Mouse (Mus musculus): ENCODE results near the gene C1rl. TPM values are rescaled to one million over a fixed set of nuclear protein-coding genes. Genes with fewer than 3 reads are reported as not detected.
"Not testable (repeated sequence)": the region's sequence is repeated elsewhere in the genome, so short reads cannot be mapped to it uniquely, and the experiment has no call there.

The C1rl gene
- polyA plus RNA-seq, 1 experiment from 2014 or later: 0.17 TPM

DNA sequence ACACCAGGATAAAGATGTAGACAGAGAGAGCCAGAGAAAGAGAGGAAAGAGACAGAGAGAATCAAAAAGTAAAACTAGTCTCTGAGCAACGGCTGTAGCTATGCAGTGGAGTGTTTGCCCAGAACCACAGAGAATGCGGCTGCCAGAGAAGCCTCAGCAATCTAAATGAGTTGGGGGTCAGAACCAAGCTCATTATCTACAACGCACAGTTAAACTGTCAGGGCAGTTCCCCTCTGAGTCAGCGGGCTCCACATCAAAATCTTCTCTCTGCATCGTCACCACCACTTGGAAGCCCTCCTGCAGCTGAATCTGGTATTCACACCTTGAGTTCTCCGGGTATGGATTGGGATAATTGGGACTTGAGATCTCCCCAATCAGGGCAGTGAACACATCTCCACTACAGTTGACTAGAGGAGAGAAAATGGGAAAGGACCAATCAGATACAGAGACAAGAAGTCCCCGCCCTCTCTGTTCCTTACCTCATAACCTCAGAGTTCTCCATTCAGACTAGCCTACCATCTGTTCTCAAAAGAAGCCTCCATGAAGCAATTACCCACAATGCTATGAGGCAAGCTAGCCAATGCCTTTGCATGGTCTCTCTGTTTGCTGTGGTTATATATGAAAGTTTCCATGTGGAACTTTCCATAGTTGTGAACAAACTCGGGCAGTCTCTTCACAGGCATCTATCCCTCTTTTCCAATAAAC, 43.4 kb downstream of the C1rl start:
- ATAC-seq (ENCODE audit: insufficient read depth, low FRiP score, low TSS enrichment); H3K4me3 ChIP-seq (ENCODE audit: low read depth, low read length); H3K9ac ChIP-seq (ENCODE audit: low read length); H3K27ac ChIP-seq (ENCODE audit: low read depth, low read length); H3K4me2 ChIP-seq (ENCODE audit: low read depth); DNase-seq (ENCODE audit: low spot score); H3K9me3 ChIP-seq (ENCODE audit: control insufficient read depth, low read length); H3K4me1 ChIP-seq (ENCODE audit: control insufficient read depth, insufficient read depth, low read length); H3K27me3 ChIP-seq (ENCODE audit: control insufficient read depth, insufficient read depth, low read length); H3K36me3 ChIP-seq (ENCODE audit: control insufficient read depth, insufficient read depth, low read length): not testable (repeated sequence)
- WGBS: 81% methylated on average over 8 of the region's 8 CpGs

DNA sequence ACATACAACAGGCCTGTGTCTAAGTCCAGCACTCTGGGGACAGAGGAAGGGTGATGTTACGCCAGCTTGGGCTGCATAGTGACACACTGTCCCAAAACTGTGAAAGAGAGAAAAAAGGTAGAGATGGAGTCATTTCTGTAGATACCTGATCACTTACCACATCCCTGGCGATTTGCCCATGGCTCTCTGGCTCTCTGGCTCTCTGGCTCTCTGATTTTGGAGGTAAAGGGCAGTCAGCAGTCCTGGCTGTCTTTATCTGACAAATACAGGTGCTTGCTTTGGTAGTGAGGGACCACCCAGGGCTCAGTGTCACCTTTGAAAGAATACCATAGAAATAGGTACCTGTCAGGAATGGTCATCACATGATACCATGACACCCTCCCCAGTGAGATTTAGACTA, 48.3 kb downstream of the C1rl start:
- not testable (repeated sequence) for H3K4me3 ChIP-seq (ENCODE audit: low read depth, low read length); DNase-seq (ENCODE audit: low spot score); H3K27ac ChIP-seq (ENCODE audit: low read depth, low read length); H3K36me3 ChIP-seq (ENCODE audit: control insufficient read depth, insufficient read depth, low read length); H3K9me3 ChIP-seq (ENCODE audit: control insufficient read depth, low read length); H3K9ac ChIP-seq (ENCODE audit: low read length); H3K27me3 ChIP-seq (ENCODE audit: control insufficient read depth, insufficient read depth, low read length); ATAC-seq (ENCODE audit: insufficient read depth, low FRiP score, low TSS enrichment); H3K4me1 ChIP-seq (ENCODE audit: control insufficient read depth, insufficient read depth, low read length); H3K4me2 ChIP-seq (ENCODE audit: low read depth)
- WGBS: 74% methylated on average over 2 of the region's 2 CpGs

DNA sequence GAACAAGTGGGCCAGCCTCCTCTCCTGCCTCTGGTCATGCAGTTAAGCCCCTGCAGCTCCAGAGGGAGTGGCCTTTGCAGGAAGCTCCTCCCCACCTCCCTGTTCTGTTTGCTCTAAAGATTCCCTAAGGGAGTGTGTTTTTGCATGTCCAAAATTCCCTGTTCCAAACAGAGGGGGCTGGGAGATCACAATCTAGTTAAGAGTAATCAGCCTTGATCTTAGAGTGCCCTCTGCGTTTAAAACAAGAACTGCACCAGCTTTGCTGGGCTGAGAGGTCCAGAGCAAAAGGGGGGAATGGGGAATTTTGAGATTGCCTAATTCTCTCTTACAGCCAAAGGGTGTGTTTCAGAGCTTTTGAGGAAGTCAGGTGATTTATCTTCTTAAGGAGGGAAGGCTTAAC, 49.4 kb downstream of the C1rl start, which contains the start of gene C1s1:
TSS of gene C1s1 (minus strand) at position 76 of the 400 bp plus-strand sequence.
- ATAC-seq (ENCODE audit: insufficient read depth, low FRiP score, low TSS enrichment); H3K36me3 ChIP-seq (ENCODE audit: control insufficient read depth, insufficient read depth, low read length); DNase-seq (ENCODE audit: low spot score); H3K27me3 ChIP-seq (ENCODE audit: control insufficient read depth, insufficient read depth, low read length); H3K27ac ChIP-seq (ENCODE audit: low read depth, low read length); H3K4me2 ChIP-seq (ENCODE audit: low read depth); H3K4me3 ChIP-seq (ENCODE audit: low read depth, low read length); H3K9ac ChIP-seq (ENCODE audit: low read length); H3K9me3 ChIP-seq (ENCODE audit: control insufficient read depth, low read length); H3K4me1 ChIP-seq (ENCODE audit: control insufficient read depth, insufficient read depth, low read length): not testable (repeated sequence)
- 0% methylated on average over 1 of the region's 1 CpGs for WGBS

DNA sequence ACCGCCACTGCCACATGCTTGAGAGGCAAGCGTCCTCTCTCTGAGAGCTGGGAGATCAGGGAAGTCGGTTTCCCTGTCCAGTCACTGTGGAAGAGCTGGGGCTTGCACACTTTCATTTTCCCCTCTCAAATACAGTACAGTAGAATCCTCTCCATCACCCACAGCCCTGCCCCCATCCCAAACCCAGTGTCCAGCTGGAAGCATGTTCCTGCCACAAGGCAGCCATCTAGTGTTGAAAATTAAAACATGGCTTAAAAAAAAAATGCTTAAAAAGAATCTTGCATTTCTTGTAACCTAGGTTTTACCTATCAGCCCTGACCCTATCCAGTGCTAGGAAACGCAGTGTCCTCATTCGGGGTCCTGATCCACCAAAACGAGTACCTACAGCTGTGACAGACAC, 51.6 kb downstream of the C1rl start:
- H3K27ac ChIP-seq (ENCODE audit: low read depth, low read length): no peak overlapping the region
- H3K9me3 ChIP-seq (ENCODE audit: control insufficient read depth, low read length): no peaks in the 10 kb centered on the region
- H3K27me3 ChIP-seq (ENCODE audit: control insufficient read depth, insufficient read depth, low read length): no peaks in the 10 kb centered on the region
- no peak for DNase-seq (ENCODE audit: low spot score)
- H3K4me2 ChIP-seq (ENCODE audit: low read depth): no peak overlapping the region
- WGBS: 92% methylated on average over 5 of the region's 6 CpGs
- H3K9ac ChIP-seq (ENCODE audit: low read length): no peak overlapping the region
- H3K4me3 ChIP-seq (ENCODE audit: low read depth, low read length): no peak overlapping the region
- no peaks in the 10 kb centered on the region for H3K4me1 ChIP-seq (ENCODE audit: control insufficient read depth, insufficient read depth, low read length)
- no peaks in the 10 kb centered on the region for H3K36me3 ChIP-seq (ENCODE audit: control insufficient read depth, insufficient read depth, low read length)
- no peak for ATAC-seq (ENCODE audit: insufficient read depth, low FRiP score, low TSS enrichment)

DNA sequence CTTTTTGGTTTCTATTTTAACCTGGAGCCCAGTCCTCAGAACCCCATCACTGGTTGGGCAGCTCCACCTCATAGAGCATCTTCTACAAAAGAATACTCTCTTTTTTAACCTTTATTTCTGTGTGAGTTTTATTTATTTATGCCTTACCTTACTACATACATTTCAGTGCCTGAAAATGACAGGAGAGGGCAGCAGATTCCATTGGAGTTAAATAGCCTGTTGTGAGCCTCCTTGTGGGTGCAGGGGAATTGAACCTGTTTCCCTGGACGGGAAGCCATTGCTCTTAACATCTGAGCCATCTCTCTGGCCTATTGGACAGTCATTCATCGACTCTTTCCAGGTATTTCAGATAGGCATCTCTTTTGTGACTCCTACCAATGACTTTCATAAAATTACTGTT, 52.5 kb downstream of the C1rl start:
- Histone ChIP-seq H3K9me3 (ENCODE audit: control insufficient read depth, low read length) (no peaks in the 10 kb centered on the region), H3K36me3 (ENCODE audit: control insufficient read depth, insufficient read depth, low read length) (no peaks in the 10 kb centered on the region), H3K9ac (ENCODE audit: low read length) (no peak overlapping the region), H3K27ac (ENCODE audit: low read depth, low read length) (no peak overlapping the region), H3K4me3 (ENCODE audit: low read depth, low read length) (no peak overlapping the region), H3K4me2 (ENCODE audit: low read depth) (no peak overlapping the region), H3K4me1 (ENCODE audit: control insufficient read depth, insufficient read depth, low read length) (no peaks in the 10 kb centered on the region), H3K27me3 (ENCODE audit: control insufficient read depth, insufficient read depth, low read length) (no peaks in the 10 kb centered on the region)
- WGBS: 85% methylated on average over 2 of the region's 2 CpGs
- DNase-seq (ENCODE audit: low spot score) (no peak), ATAC-seq (ENCODE audit: insufficient read depth, low FRiP score, low TSS enrichment) (no peak)

DNA sequence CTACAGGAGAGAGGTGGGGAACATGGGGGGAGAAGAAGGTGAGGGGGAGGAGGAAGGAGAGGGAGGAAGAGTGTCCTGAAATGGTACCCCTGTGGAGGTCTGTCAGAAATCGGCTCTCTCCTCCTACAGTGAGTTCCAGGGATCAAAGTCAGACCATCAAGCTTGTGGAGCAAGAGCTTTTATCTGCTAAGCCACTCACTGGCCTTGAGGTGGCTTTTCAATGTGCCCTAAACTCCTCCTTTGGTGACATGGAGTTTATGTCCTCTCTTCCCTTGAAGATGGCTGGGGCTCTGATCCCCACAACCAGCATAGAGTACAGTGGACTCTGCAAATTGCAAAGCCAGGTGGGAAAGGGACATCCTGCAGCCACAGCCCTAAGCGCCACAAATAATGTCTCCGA, 55.1 kb downstream of the C1rl start:
- not testable (repeated sequence) for ATAC-seq (ENCODE audit: insufficient read depth, low FRiP score, low TSS enrichment); H3K27ac ChIP-seq (ENCODE audit: low read depth, low read length); H3K36me3 ChIP-seq (ENCODE audit: control insufficient read depth, insufficient read depth, low read length); H3K27me3 ChIP-seq (ENCODE audit: control insufficient read depth, insufficient read depth, low read length); H3K9ac ChIP-seq (ENCODE audit: low read length); H3K4me3 ChIP-seq (ENCODE audit: low read depth, low read length); H3K9me3 ChIP-seq (ENCODE audit: control insufficient read depth, low read length); H3K4me2 ChIP-seq (ENCODE audit: low read depth); H3K4me1 ChIP-seq (ENCODE audit: control insufficient read depth, insufficient read depth, low read length); DNase-seq (ENCODE audit: low spot score)
- 98% methylated on average over 3 of the region's 3 CpGs for WGBS

DNA sequence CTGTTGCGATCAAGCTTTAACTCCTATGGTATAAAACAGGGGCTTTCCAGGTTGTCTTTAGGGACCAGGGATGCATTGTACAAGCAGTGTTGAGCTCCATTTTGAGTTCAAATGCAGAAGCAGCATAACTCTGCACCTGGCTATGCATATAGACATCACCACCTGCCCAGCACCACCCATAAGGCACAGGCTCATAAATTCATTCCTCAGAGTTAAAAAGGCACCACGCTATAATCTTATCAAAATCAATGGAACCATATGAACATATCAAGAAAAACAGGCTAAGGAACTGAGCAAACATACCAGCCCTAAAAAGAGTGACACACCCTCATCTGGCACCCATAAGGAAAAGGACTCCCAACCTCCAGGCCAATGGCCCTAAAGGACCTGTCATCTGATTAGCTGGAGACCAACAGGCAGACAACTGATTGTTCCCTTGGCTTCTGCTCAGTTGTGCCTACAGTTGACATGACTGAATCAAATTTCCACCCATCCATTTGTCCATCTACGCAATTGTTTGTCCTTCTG, 56.2 kb downstream of the C1rl start:
- DNase-seq (ENCODE audit: low spot score): no peak
- Histone ChIP-seq H3K36me3 (ENCODE audit: control insufficient read depth, insufficient read depth, low read length) (no peaks in the 10 kb centered on the region), H3K27ac (ENCODE audit: low read depth, low read length) (no peak overlapping the region), H3K27me3 (ENCODE audit: control insufficient read depth, insufficient read depth, low read length) (no peaks in the 10 kb centered on the region), H3K9ac (ENCODE audit: low read length) (no peak overlapping the region), H3K4me2 (ENCODE audit: low read depth) (no peak overlapping the region), H3K4me3 (ENCODE audit: low read depth, low read length) (no peak overlapping the region), H3K4me1 (ENCODE audit: control insufficient read depth, insufficient read depth, low read length) (no peaks in the 10 kb centered on the region), H3K9me3 (ENCODE audit: control insufficient read depth, low read length) (peaks cover 4% of the 10 kb centered on the region; the same call in 1 of the 2 replicates)
- 90% methylated on average over 3 of the region's 3 CpGs for WGBS
- no peak for ATAC-seq (ENCODE audit: insufficient read depth, low FRiP score, low TSS enrichment)

DNA sequence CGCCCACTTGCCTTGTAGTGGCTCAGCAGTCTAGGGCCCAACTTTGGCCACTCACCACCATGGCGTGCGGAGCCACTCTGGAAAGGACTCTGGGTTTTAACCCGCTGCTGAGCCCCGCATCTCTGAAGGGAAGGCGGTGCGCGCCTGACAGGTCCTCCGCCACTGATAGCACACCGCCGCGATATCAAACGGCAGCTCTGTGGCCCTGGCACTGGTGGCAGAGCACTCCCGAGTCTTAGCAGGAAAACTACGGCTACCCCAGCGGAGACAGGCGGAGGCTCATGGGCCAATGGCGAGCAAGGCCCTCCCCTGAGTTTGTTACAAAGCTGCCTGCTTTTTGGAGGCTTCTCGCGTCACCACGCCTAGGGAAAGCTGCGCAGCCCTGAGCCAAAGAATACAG, 59.9 kb downstream of the C1rl start:
- DNase-seq (ENCODE audit: low spot score) (no peak), ATAC-seq (ENCODE audit: insufficient read depth, low FRiP score, low TSS enrichment) (no peak)
- no peaks in the 10 kb centered on the region for H3K36me3 ChIP-seq (ENCODE audit: control insufficient read depth, insufficient read depth, low read length)
- no peak overlapping the region for H3K27ac ChIP-seq (ENCODE audit: low read depth, low read length)
- 69% methylated on average over 22 of the region's 22 CpGs for WGBS
- no peaks in the 10 kb centered on the region for H3K4me1 ChIP-seq (ENCODE audit: control insufficient read depth, insufficient read depth, low read length)
- no peak overlapping the region for H3K4me3 ChIP-seq (ENCODE audit: low read depth, low read length)
- no peaks in the 10 kb centered on the region for H3K27me3 ChIP-seq (ENCODE audit: control insufficient read depth, insufficient read depth, low read length)
- H3K9me3 ChIP-seq (ENCODE audit: control insufficient read depth, low read length): peaks cover 4% of the 10 kb centered on the region; the same call in 1 of the 2 replicates
- H3K9ac ChIP-seq (ENCODE audit: low read length): no peak overlapping the region
- H3K4me2 ChIP-seq (ENCODE audit: low read depth): no peak overlapping the region

DNA sequence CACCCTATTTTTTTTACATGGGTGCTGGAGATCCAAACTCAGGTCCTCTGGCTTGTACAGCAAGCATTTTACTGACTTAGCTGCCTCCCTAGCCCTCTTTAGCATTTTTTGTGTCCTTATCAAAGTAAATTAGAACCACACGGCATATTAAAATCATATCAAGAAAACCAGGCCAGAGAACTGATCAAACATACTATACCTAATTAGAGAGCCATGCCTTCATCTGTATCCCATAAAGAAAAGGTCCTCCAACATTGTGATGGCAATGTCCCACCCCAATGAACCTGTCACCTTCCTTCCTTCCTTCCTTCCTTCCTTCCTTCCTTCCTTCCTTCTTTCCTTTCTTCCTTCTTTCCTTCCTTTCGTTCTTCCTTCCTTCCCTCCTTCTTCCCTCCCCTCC, 63.0 kb downstream of the C1rl start:
- H3K4me3 ChIP-seq (ENCODE audit: low read depth, low read length); H3K4me1 ChIP-seq (ENCODE audit: control insufficient read depth, insufficient read depth, low read length); H3K9me3 ChIP-seq (ENCODE audit: control insufficient read depth, low read length); H3K36me3 ChIP-seq (ENCODE audit: control insufficient read depth, insufficient read depth, low read length); H3K4me2 ChIP-seq (ENCODE audit: low read depth); DNase-seq (ENCODE audit: low spot score); ATAC-seq (ENCODE audit: insufficient read depth, low FRiP score, low TSS enrichment); H3K27ac ChIP-seq (ENCODE audit: low read depth, low read length); H3K27me3 ChIP-seq (ENCODE audit: control insufficient read depth, insufficient read depth, low read length); H3K9ac ChIP-seq (ENCODE audit: low read length): not testable (repeated sequence)
- 76% methylated on average over 2 of the region's 2 CpGs for WGBS
